Mouse (Mus musculus) G1E (cell line): ENCODE data around the gene Pnkp.

Experiments used
- CTCF ChIP-seq: IDR thresholded peaks from 2 replicates; pipeline ENCODE4 v1.5.1; 2012; ENCODE audit warnings: low read depth, low read length, inconsistent platforms, mixed read lengths
- GATA1 ChIP-seq: IDR thresholded peaks from 2 replicates; pipeline ENCODE4 v1.6.1; 2012; ENCODE audit warnings: borderline replicate concordance, low read length, inconsistent platforms, mixed read lengths

DNA sequence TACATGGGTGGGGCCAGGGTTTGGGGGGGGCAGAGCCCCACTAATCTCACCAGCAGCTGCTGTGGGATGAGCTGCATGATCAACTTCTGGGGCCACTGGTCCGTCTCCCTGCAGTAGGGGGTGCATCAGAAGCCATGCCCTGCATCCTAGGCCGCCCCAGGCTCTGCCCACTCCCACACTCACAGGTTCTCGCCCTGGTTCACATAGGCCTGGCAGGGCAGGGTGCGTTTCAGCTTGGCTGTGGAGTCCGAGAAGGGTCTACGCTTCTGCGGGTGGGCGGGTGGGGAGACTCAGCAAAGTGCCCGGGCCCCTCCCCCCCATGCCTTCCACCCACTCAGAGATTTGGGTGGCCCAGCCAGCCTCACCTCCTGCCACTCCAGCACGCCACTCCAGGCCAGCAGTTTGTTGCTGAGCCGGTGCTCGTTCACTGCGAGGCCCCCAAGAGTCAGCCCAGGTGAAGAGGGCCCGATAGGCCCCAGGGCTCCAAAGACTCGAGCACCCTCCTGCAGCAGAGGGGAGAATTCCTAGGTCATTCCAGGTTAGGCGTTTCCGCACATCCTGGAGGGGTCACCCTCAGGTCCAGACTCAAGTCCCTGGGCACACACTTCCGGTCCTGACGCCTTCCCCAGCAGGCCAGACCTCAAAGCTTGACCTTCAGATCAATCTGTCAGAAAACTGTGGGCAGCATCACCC lies 10.2 kb downstream of the Pnkp start:
- TF ChIP-seq GATA1 (no peak), CTCF (no peak)
